Mouse (Mus musculus) erythroblast, embryonic 14.5 days (primary cell): ENCODE measurements around the gene Adgra3.

Experiments used
- GATA1 ChIP-seq: IDR thresholded peaks from 2 replicates; pipeline ENCODE4 v1.6.1; 2012; ENCODE audit warnings: low read length, inconsistent platforms, mixed read lengths
- TAL1 ChIP-seq: IDR thresholded peaks from 3 replicates; pipeline ENCODE4 v1.6.1; 2012; ENCODE audit warnings: low read length, inconsistent platforms, mixed read lengths

DNA sequence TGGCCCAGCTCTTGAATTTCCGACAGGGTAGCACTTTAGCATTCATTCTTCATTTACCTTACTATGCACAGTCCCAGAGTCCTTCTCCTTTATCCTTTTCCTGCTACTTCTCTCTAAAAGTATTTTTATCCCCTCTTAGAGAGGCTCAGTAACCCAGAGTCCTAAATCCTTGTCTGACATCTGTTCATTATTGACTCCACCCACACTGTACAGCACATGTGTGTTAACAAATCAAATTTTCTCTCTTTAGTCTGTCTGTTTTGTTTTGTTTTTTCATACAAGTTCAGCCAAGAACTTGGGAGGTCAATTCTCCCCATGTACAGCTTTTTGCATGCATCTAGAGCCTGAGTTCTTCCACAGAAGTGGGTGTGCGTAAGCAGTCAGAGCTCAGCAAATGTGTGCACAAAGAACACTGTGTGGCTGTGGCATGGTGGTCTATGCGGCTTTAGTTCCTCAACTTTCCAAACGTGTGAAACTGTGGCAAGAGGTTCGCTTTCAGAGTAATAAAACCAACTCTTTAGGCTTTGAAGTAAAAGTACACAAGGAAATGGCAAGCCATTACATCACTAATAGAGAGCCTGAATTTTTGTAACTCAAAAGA lies 42.7 kb downstream of the Adgra3 start:
- TF ChIP-seq TAL1 (no peak), GATA1 (no peak)
